ENCODE assay signal across 20 mouse cellular contexts in genomic region chr11:62075071-62075470, GRCm38 (mm10).
"Had no signal": no experiment of that assay in that cellular context is flagged by ENCODE, and none has a peak within 500 bp of the region (broad histone marks: within the 10 kb centered on the region; RNA-seq: fewer than 3 reads in every experiment).

No protein-coding gene starts in this region.

- H3K9me3 ChIP-seq: limb, embryonic 12.5 days; limb, embryonic 15.5 days; megakaryocyte, embryonic 14.5 days; midbrain, embryonic 10.5 days; midbrain, embryonic 13.5 days had no signal

- H3K27ac ChIP-seq: limb, embryonic 12.5 days; limb, embryonic 15.5 days; liver, embryonic 14.5 days; midbrain, embryonic 10.5 days; midbrain, embryonic 13.5 days; stomach, postnatal 0 days had no signal

- H3K27me3 ChIP-seq: limb, embryonic 12.5 days; limb, embryonic 15.5 days; megakaryocyte, embryonic 14.5 days; midbrain, embryonic 13.5 days had no signal

- H3K36me3 ChIP-seq: limb, embryonic 12.5 days; limb, embryonic 15.5 days; midbrain, embryonic 10.5 days; midbrain, embryonic 13.5 days had no signal

- DNase-seq: kidney, postnatal 10 days; kidney, postnatal 36 days; layer of hippocampus, postnatal 36 days; left cerebral cortex, postnatal 4 days; liver, postnatal 0 days; lung, embryonic 14.5 days; right cerebral cortex, postnatal 4 days; thymus, adult 2 months; thymus, postnatal 14 days; thymus, postnatal 4 days had no signal

- H3K4me3 ChIP-seq: limb, embryonic 12.5 days; limb, embryonic 15.5 days; megakaryocyte, embryonic 14.5 days; midbrain, embryonic 10.5 days; midbrain, embryonic 13.5 days had no signal

- H3K9ac ChIP-seq: limb, embryonic 12.5 days; limb, embryonic 15.5 days; liver, embryonic 14.5 days; liver, postnatal 0 days; lung, embryonic 14.5 days; midbrain, embryonic 13.5 days had no signal

- H3K4me2 ChIP-seq: limb, embryonic 12.5 days; limb, embryonic 15.5 days; liver, embryonic 11.5 days; lung, embryonic 14.5 days; midbrain, embryonic 13.5 days had no signal

- ATAC-seq: liver, postnatal 0 days; lung, postnatal 0 days; midbrain, embryonic 13.5 days; midbrain, embryonic 16.5 days had no signal
